Mouse (Mus musculus) liver, embryonic 16.5 days (tissue): ENCODE measurements around the gene Cbl. TPM values are rescaled to one million over a fixed set of nuclear protein-coding genes. Genes with fewer than 3 reads are reported as not detected.

ENCODE experiments used
- ATAC-seq: fragments of 200-750 bp; cut with Nextera tagmentation; 2 replicates; pipeline ENCODE4 v1.8.0; 2017; ENCODE audit warnings: low read depth, mild to moderate bottlenecking, moderate number of reproducible peaks, moderate library complexity
- H3K27ac ChIP-seq: fragments of 300-500 bp; sonication (generic); 2 replicates; pipeline ENCODE4 v1.5.1; 2014; ENCODE audit warnings: mild to moderate bottlenecking, low read length
- H3K27me3 ChIP-seq: fragments of 300-500 bp; sonication (generic); 2 replicates; pipeline ENCODE4 v1.6.1; 2014; ENCODE audit warnings: low read depth, low read length, mixed read lengths; ENCODE audit not compliant: control insufficient read depth, insufficient read depth
- H3K36me3 ChIP-seq: fragments of 300-500 bp; sonication (generic); 2 replicates; pipeline ENCODE4 v1.6.1; 2014; ENCODE audit warnings: mild to moderate bottlenecking; ENCODE audit not compliant: control insufficient read depth, insufficient read depth
- H3K4me1 ChIP-seq: fragments of 300-500 bp; sonication (generic); 2 replicates; pipeline ENCODE4 v1.6.1; 2014; ENCODE audit warnings: low read depth, low read length, mixed read lengths; ENCODE audit not compliant: control insufficient read depth
- H3K4me2 ChIP-seq: fragments of 300-500 bp; sonication (generic); 2 replicates; pipeline ENCODE4 v1.6.1; 2014; ENCODE audit warnings: low read depth, low read length, mixed read lengths
- H3K4me3 ChIP-seq: fragments of 300-500 bp; sonication (generic); 2 replicates; pipeline ENCODE4 v1.5.1; 2014; ENCODE audit warnings: low read depth, mild to moderate bottlenecking, low read length
- H3K9ac ChIP-seq: fragments of 300-500 bp; sonication (generic); 2 replicates; pipeline ENCODE4 v1.6.1; 2014; ENCODE audit warnings: low read depth, low read length
- H3K9me3 ChIP-seq: fragments of 300-500 bp; sonication (generic); replicated peaks from 2 replicates; pipeline ENCODE4 v1.6.1; 2016; ENCODE audit warnings: low read length; ENCODE audit not compliant: control insufficient read depth
- WGBS: fragments of 180-500 bp; shearing (Covaris S2); extraction: QIAGEN DNeasy Blood & Tissue Kit; methylation state at CpG from one replicate; pipeline ENCODE4 v1.1.7; 2014; ENCODE audit not compliant: insufficient replicate concordance; 5-methylcytosine and 5-hydroxymethylcytosine counted together
- polyA plus RNA-seq: library from polyadenylated mRNA; unstranded; fragments of >200 nt; fragmentation: Nextera tagmentation; extraction: Ambion mirVana; gene quantifications from 2 replicates; pipeline ENCODE4 v1.2.1, GENCODE M21; 2015

The Cbl gene
- polyA plus RNA-seq, 1 experiment from 2014 or later, result 5.0 TPM

- no peak for ATAC-seq
- Histone ChIP-seq H3K4me3 (peak overlapping the region; percentile 98), H3K9ac (peak overlapping the region; percentile 95)
These were observed 904 bp upstream of the Cbl start for GRCm38 (mm10) chr9:44234479-44235427.

GRCm38 (mm10) chr9:44233021-44233801, 638 bp downstream of the Cbl start:
- WGBS, result under 1% methylated on average over 40 of the region's 40 CpGs
- no peaks in the 10 kb centered on the region for H3K36me3 ChIP-seq
- peak overlapping the region; percentile 96 for H3K4me2 ChIP-seq
- peak; percentile 39 for ATAC-seq
- H3K27ac ChIP-seq, result peak overlapping the region; percentile 91
- H3K9me3 ChIP-seq, result no peaks in the 10 kb centered on the region
- H3K27me3 ChIP-seq, result no peaks in the 10 kb centered on the region
- H3K4me1 ChIP-seq, result peaks cover 26% of the 10 kb centered on the region
- peak overlapping the region; percentile 95 for H3K9ac ChIP-seq
- H3K4me3 ChIP-seq, result peak overlapping the region; percentile 98

More at GRCm38 (mm10) chr9:44234479-44235427, 904 bp upstream of the Cbl start:
- Histone ChIP-seq H3K4me1 (peaks cover 26% of the 10 kb centered on the region), H3K4me2 (peak overlapping the region; percentile 96), H3K36me3 (no peaks in the 10 kb centered on the region), H3K27ac (peak overlapping the region; percentile 91), H3K9me3 (no peaks in the 10 kb centered on the region), H3K27me3 (no peaks in the 10 kb centered on the region)
- WGBS, result 13% methylated on average over 19 of the region's 19 CpGs

- no peaks in the 10 kb centered on the region for H3K27me3 ChIP-seq
- ATAC-seq, result no peak
- H3K4me3 ChIP-seq, result no peak overlapping the region
- peaks cover 29% of the 10 kb centered on the region for H3K4me1 ChIP-seq
- H3K9me3 ChIP-seq, result no peaks in the 10 kb centered on the region
- no peaks in the 10 kb centered on the region for H3K36me3 ChIP-seq
- H3K9ac ChIP-seq, result no peak overlapping the region; the same call in 1 of the 2 replicates
- 0 out of 2 replicates have a peak overlapping the region, but pooled peaks have one; percentile 21 for H3K27ac ChIP-seq
- H3K4me2 ChIP-seq, result peak overlapping the region; percentile 96
These were observed 2.2 kb downstream of the Cbl start for GRCm38 (mm10) chr9:44231609-44232008.

DNA sequence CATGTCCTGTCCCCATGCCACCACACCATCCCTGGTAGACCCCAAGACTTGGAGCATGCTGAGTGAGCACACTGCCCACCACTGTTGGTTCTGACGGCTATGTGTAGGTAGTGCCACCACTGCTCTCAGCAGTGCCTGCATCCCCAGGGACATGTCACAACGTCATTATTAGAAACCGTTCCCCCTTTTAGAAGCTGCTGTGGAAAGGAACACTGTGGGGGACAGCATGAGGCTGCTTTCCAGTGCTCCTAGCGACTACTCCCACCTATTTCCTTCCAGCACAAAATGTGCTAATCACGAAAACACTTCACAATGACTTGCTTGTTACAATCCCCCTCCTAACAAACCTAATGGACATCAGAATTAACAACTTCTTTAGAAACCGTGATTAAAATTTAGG, 7.9 kb downstream of the Cbl start:
- no peak for ATAC-seq
- no peak overlapping the region for H3K27ac ChIP-seq
- H3K27me3 ChIP-seq, result no peaks in the 10 kb centered on the region
- H3K9ac ChIP-seq, result no peak overlapping the region
- H3K4me1 ChIP-seq, result peaks cover 3% of the 10 kb centered on the region; the same call in 1 of the 2 replicates
- 50% methylated on average over 6 of the region's 6 CpGs for WGBS
- no peak overlapping the region for H3K4me2 ChIP-seq
- H3K4me3 ChIP-seq, result no peak overlapping the region
- no peaks in the 10 kb centered on the region for H3K36me3 ChIP-seq
- H3K9me3 ChIP-seq, result no peaks in the 10 kb centered on the region

- Histone ChIP-seq H3K36me3 (peaks cover 2% of the 10 kb centered on the region; the same call in 1 of the 2 replicates), H3K9me3 (no peaks in the 10 kb centered on the region; the same call in 1 of the 2 replicates), H3K27ac (no peak overlapping the region), H3K4me2 (no peak overlapping the region), H3K4me3 (no peak overlapping the region), H3K27me3 (no peaks in the 10 kb centered on the region), H3K9ac (no peak overlapping the region), H3K4me1 (no peaks in the 10 kb centered on the region)
- WGBS, result 84% methylated on average over 14 of the region's 14 CpGs
- ATAC-seq, result no peak
These were observed 20.3 kb downstream of the Cbl start for GRCm38 (mm10) chr9:44213538-44213937.

DNA sequence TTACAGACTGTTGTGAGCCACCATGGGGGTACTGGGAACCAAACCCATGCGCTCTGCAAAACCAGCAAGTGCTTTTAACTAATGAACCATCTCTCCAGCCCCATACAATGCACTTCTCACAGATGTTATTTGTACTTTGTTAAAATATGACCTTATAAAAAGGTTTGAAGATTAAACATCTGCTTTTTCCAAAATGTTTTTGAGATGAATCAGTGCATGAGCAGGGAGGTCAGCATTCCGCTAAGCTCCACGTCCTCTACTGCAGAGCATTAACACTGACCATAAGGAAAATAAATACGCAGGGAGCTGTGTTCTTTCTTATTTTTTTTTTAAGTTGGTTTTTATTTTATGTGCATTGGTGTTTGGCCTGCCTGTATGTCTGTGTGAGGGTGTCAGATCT, 21.4 kb downstream of the Cbl start:
- no peaks in the 10 kb centered on the region for H3K4me1 ChIP-seq
- H3K9ac ChIP-seq, result no peak overlapping the region
- no peak overlapping the region for H3K4me2 ChIP-seq
- ATAC-seq, result no peak
- H3K9me3 ChIP-seq, result no peaks in the 10 kb centered on the region; the same call in 1 of the 2 replicates
- no peak overlapping the region for H3K4me3 ChIP-seq
- H3K27ac ChIP-seq, result no peak overlapping the region
- H3K27me3 ChIP-seq, result no peaks in the 10 kb centered on the region
- peaks cover 2% of the 10 kb centered on the region; the same call in 1 of the 2 replicates for H3K36me3 ChIP-seq
- WGBS, result 91% methylated on average over 4 of the region's 4 CpGs

- no peak overlapping the region for H3K27ac ChIP-seq
- no peak overlapping the region for H3K9ac ChIP-seq
- no peaks in the 10 kb centered on the region for H3K27me3 ChIP-seq
- no peak overlapping the region for H3K4me3 ChIP-seq
- H3K36me3 ChIP-seq, result peaks cover 2% of the 10 kb centered on the region; the same call in 1 of the 2 replicates
- no peak for ATAC-seq
- no peak overlapping the region for H3K4me2 ChIP-seq
- 85% methylated on average over 4 of the region's 4 CpGs for WGBS
- H3K4me1 ChIP-seq, result no peaks in the 10 kb centered on the region
- no peaks in the 10 kb centered on the region; the same call in 1 of the 2 replicates for H3K9me3 ChIP-seq
These were observed 24.4 kb downstream of the Cbl start for GRCm38 (mm10) chr9:44209416-44209815.

DNA sequence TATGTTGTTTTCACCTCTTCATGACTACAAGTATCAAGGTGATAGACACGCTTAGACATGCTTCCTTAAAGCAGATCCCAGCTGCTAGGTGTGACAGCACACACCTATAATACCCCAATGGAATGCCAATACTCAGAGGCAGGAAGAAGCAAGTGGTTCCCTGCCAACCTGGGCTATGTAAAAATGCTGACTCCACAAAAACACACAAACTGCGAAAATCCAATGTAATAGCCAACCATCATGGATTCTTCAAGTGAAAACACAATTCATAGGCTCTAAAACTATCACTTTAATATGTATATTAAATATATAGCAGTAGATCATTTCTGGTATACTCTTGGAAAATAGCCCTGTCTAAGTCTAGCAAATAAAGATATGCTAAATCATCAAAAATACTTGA, 26.0 kb downstream of the Cbl start:
- WGBS, result 81% methylated on average over 2 of the region's 2 CpGs
- Histone ChIP-seq H3K9me3 (no peaks in the 10 kb centered on the region; the same call in 1 of the 2 replicates), H3K4me3 (no peak overlapping the region), H3K9ac (no peak overlapping the region), H3K27me3 (no peaks in the 10 kb centered on the region), H3K27ac (no peak overlapping the region), H3K4me2 (no peak overlapping the region), H3K36me3 (peaks cover 2% of the 10 kb centered on the region; the same call in 1 of the 2 replicates), H3K4me1 (no peaks in the 10 kb centered on the region)
- no peak for ATAC-seq
